Mouse (Mus musculus) G1E (cell line): Measurements from ENCODE around the gene Uba1. TPM values are rescaled to one million over a fixed set of nuclear protein-coding genes. Genes with fewer than 3 reads are reported as not detected.

Experiments used
- ATAC-seq: 2 replicates; pipeline ENCODE4 v1.8.0; 2016; ENCODE audit warnings: mild to moderate bottlenecking; ENCODE audit not compliant: insufficient number of reproducible peaks, poor library complexity, low FRiP score, severe bottlenecking; ENCODE audit errors: extremely low read depth
- DNase-seq: peaks from one replicate; pipeline ENCODE4 v3.0.0; 2012; ENCODE audit warnings: low spot score
- H3K27me3 ChIP-seq: 2 replicates; pipeline ENCODE4 v1.6.1; 2012; ENCODE audit warnings: mild to moderate bottlenecking, low read length, inconsistent platforms; ENCODE audit not compliant: insufficient read depth
- H3K36me3 ChIP-seq: replicated peaks from 2 replicates; pipeline ENCODE3; 2012; ENCODE audit warnings: mild to moderate bottlenecking, inconsistent platforms
- H3K4me1 ChIP-seq: 2 replicates; pipeline ENCODE4 v1.6.1; 2012; ENCODE audit warnings: low read depth, low read length, inconsistent platforms, mixed read lengths; ENCODE audit not compliant: insufficient read depth
- H3K4me3 ChIP-seq: 2 replicates; pipeline ENCODE4 v1.5.1; 2012; ENCODE audit warnings: low read depth, mild to moderate bottlenecking, inconsistent platforms, low read length, moderate library complexity, mixed read lengths
- H3K9me3 ChIP-seq: replicated peaks from 2 replicates; pipeline ENCODE4 v1.6.1; 2012; ENCODE audit warnings: inconsistent platforms
- CTCF ChIP-seq: IDR thresholded peaks from 2 replicates; pipeline ENCODE4 v1.5.1; 2012; ENCODE audit warnings: low read depth, low read length, inconsistent platforms, mixed read lengths
- GATA1 ChIP-seq: IDR thresholded peaks from 2 replicates; pipeline ENCODE4 v1.6.1; 2012; ENCODE audit warnings: borderline replicate concordance, low read length, inconsistent platforms, mixed read lengths
- GATA2 ChIP-seq: IDR thresholded peaks from 2 replicates; pipeline ENCODE4 v1.6.1; 2012; ENCODE audit warnings: low read depth, low read length, inconsistent platforms, borderline replicate concordance
- POLR2AphosphoS5 ChIP-seq: IDR thresholded peaks from 2 replicates; pipeline ENCODE4 v1.6.1; 2012; ENCODE audit warnings: low read depth, low read length, inconsistent platforms; ENCODE audit not compliant: insufficient replicate concordance
- TAL1 ChIP-seq: conservative IDR thresholded peaks from 2 replicates; pipeline ENCODE4 v1.6.1; 2012; ENCODE audit warnings: low read depth, low read length, inconsistent platforms, mixed read lengths
- polyA plus RNA-seq: library from polyadenylated mRNA; stranded (reverse); fragments of >175 nt; gene quantifications from 2 replicates; pipeline ENCODE4 v1.2.3, GENCODE M21; 2012
- total RNA-seq, 2 experiments: library from RNA; stranded (forward) in 1 of 2; stranded (reverse) in 1 of 2; fragments of 200-1000 nt in 1 of 2; fragments of >200 nt in 1 of 2; fragmentation: Nextera tagmentation in 1 of 2; gene quantifications; 2 replicates each; pipeline ENCODE4 v1.2.3; 2014 to 2017

The Uba1 gene
- total and polyA plus RNA-seq, 3 experiments: 169 to 322 (median 189) TPM

GRCm38 (mm10) chrX:20644780-20645179, 13.3 kb upstream of the Uba1 start:
- Histone ChIP-seq H3K9me3 (no peaks in the 10 kb centered on the region), H3K4me1 (no peaks in the 10 kb centered on the region), H3K36me3 (peaks cover 98% of the 10 kb centered on the region), H3K27me3 (no peaks in the 10 kb centered on the region), H3K4me3 (no peak overlapping the region)
- no peak for DNase-seq
- TF ChIP-seq POLR2AphosphoS5 (no peak), CTCF (no peak), GATA2 (no peak), GATA1 (no peak), TAL1 (no peak)
- no peak for ATAC-seq

GRCm38 (mm10) chrX:20657593-20657992, 533 bp upstream of the Uba1 start:
- no peaks in the 10 kb centered on the region for H3K27me3 ChIP-seq
- peaks cover 11% of the 10 kb centered on the region; the same call in 1 of the 2 replicates for H3K4me1 ChIP-seq
- ATAC-seq: no peak
- peak overlapping the region; percentile 72; the same call in 1 of the 2 replicates for H3K4me3 ChIP-seq
- no peak for DNase-seq
- H3K9me3 ChIP-seq: no peaks in the 10 kb centered on the region
- TF ChIP-seq GATA1 (no peak), POLR2AphosphoS5 (no peak), CTCF (no peak), GATA2 (no peak), TAL1 (no peak)
- H3K36me3 ChIP-seq: peaks cover 7% of the 10 kb centered on the region

GRCm38 (mm10) chrX:20658891-20659406, 823 bp downstream of the Uba1 start:
- H3K4me3 ChIP-seq: peak overlapping the region; percentile 72
- no peaks in the 10 kb centered on the region for H3K27me3 ChIP-seq
- DNase-seq: peak; percentile 8
- no peak for TF ChIP-seq POLR2AphosphoS5
- peaks cover 11% of the 10 kb centered on the region; the same call in 1 of the 2 replicates for H3K4me1 ChIP-seq
- H3K9me3 ChIP-seq: no peaks in the 10 kb centered on the region
- H3K36me3 ChIP-seq: peaks cover 7% of the 10 kb centered on the region
- ATAC-seq: no peak

- H3K4me3 ChIP-seq: no peak overlapping the region; the same call in 1 of the 2 replicates
- no peaks in the 10 kb centered on the region for H3K9me3 ChIP-seq
- H3K27me3 ChIP-seq: no peaks in the 10 kb centered on the region
- DNase-seq (no peak), ATAC-seq (no peak)
- peaks cover 20% of the 10 kb centered on the region; the same call in 1 of the 2 replicates for H3K4me1 ChIP-seq
- TF ChIP-seq CTCF (no peak), GATA1 (no peak), GATA2 (no peak), POLR2AphosphoS5 (no peak), TAL1 (no peak)
- peaks cover 29% of the 10 kb centered on the region for H3K36me3 ChIP-seq
Observed at GRCm38 (mm10) chrX:20662317-20662715, 4.2 kb downstream of the Uba1 start.

GRCm38 (mm10) chrX:20662716-20663443, 4.8 kb downstream of the Uba1 start:
- ATAC-seq: peak; percentile 58
- Histone ChIP-seq H3K27me3 (no peaks in the 10 kb centered on the region), H3K4me1 (peaks cover 20% of the 10 kb centered on the region; the same call in 1 of the 2 replicates), H3K9me3 (no peaks in the 10 kb centered on the region), H3K36me3 (peaks cover 35% of the 10 kb centered on the region), H3K4me3 (peak overlapping the region; percentile 79)
- peak; percentile 59 for DNase-seq
- TF ChIP-seq TAL1: no peak
- no peak for TF ChIP-seq GATA1
- TF ChIP-seq CTCF: no peak
- no peak for TF ChIP-seq GATA2
- no peak for TF ChIP-seq POLR2AphosphoS5

- Histone ChIP-seq H3K36me3 (peaks cover 40% of the 10 kb centered on the region), H3K9me3 (no peaks in the 10 kb centered on the region), H3K4me1 (peaks cover 20% of the 10 kb centered on the region; the same call in 1 of the 2 replicates), H3K4me3 (peak overlapping the region; percentile 79), H3K27me3 (no peaks in the 10 kb centered on the region)
- no peak for TF ChIP-seq GATA2
- no peak for TF ChIP-seq TAL1
- no peak for TF ChIP-seq POLR2AphosphoS5
- TF ChIP-seq GATA1: no peak
- no peak for TF ChIP-seq CTCF
- no peak for DNase-seq
- ATAC-seq: no peak
Observed at GRCm38 (mm10) chrX:20663444-20663790, 5.3 kb downstream of the Uba1 start.
